Mouse (Mus musculus) T-helper 2 cell (primary cell): Measurements from ENCODE around the gene Gm49396.

Experiments
- in situ Hi-C: fragments of 300-600 bp; cut with MboI, MseI; formaldehyde crosslinking; loops from one replicate; pipeline ENCODE4 v1.15.1; 2025; ENCODE audit warnings: high pct_unique_total_duplicates

Gene Gm49396

GRCm38 (mm10) chr7:30586455-30587020, 23.4 kb downstream of the Gm49396 start:
- in situ Hi-C loops, result no loop called here

GRCm38 (mm10) chr7:30587842-30588667, 24.9 kb downstream of the Gm49396 start:
- in situ Hi-C loops, result no loop called here

GRCm38 (mm10) chr7:30588676-30589434, 25.7 kb downstream of the Gm49396 start, which contains the start of gene Kmt2b:
Gene Kmt2b, minus strand, starts transcription at chr7:30588726.
- in situ Hi-C loops, result no loop called here

GRCm38 (mm10) chr7:30589435-30590301, 26.5 kb downstream of the Gm49396 start:
- in situ Hi-C loops, result no loop called here

GRCm38 (mm10) chr7:30590927-30591604, 27.9 kb downstream of the Gm49396 start:
- in situ Hi-C loops, result no loop called here

GRCm38 (mm10) chr7:30591605-30591951, 28.4 kb downstream of the Gm49396 start:
- in situ Hi-C loops, result no loop called here

GRCm38 (mm10) chr7:30592772-30593423, 29.8 kb downstream of the Gm49396 start:
- in situ Hi-C loops, result no loop called here

- in situ Hi-C loops, result no loop called here
Observed at GRCm38 (mm10) chr7:30593579-30594509, 30.7 kb downstream of the Gm49396 start.

- in situ Hi-C loops, result no loop called here
Observed at GRCm38 (mm10) chr7:30594510-30595024, 31.4 kb downstream of the Gm49396 start.

GRCm38 (mm10) chr7:30596093-30596492, 32.9 kb downstream of the Gm49396 start:
- in situ Hi-C loops, result no loop called here

GRCm38 (mm10) chr7:30596811-30597210, 33.7 kb downstream of the Gm49396 start:
- in situ Hi-C loops, result no loop called here

- in situ Hi-C loops, result no loop called here
Observed at GRCm38 (mm10) chr7:30598786-30599185, 35.6 kb downstream of the Gm49396 start, which contains the start of gene Zbtb32. Gene Zbtb32, minus strand, starts transcription at chr7:30598909.

GRCm38 (mm10) chr7:30599933-30600353, 36.8 kb downstream of the Gm49396 start:
- in situ Hi-C loops, result no loop called here

- in situ Hi-C loops, result no loop called here
Observed at GRCm38 (mm10) chr7:30600651-30601050, 37.5 kb downstream of the Gm49396 start.

GRCm38 (mm10) chr7:30602583-30602982, 39.4 kb downstream of the Gm49396 start:
- in situ Hi-C loops, result no loop called here

- in situ Hi-C loops, result no loop called here
Observed at GRCm38 (mm10) chr7:30604424-30604823, 41.3 kb downstream of the Gm49396 start.

- in situ Hi-C loops, result no loop called here
Observed at GRCm38 (mm10) chr7:30604944-30605343, 41.8 kb downstream of the Gm49396 start.

- in situ Hi-C loops, result no loop called here
Observed at GRCm38 (mm10) chr7:30607706-30608309, 44.7 kb downstream of the Gm49396 start.
